Mouse (Mus musculus): ENCODE measurements around the gene Nuak1.

GRCm38 (mm10) chr10:84329336-84329735, 111.1 kb downstream of the Nuak1 start:
- no peak for TF ChIP-seq CTCF (conservative IDR thresholded peaks at IDR 0.05; ENCODE audit: low read length)
- no peak for TF ChIP-seq POU5F1 (IDR thresholded peaks at IDR 0.05; ENCODE audit: borderline replicate concordance, low read length)
- no peak for TF ChIP-seq NANOG (IDR thresholded peaks at IDR 0.05; ENCODE audit: borderline replicate concordance, low read length)

Data from E14TG2a.4 (cell line).